Mouse (Mus musculus) limb, embryonic 11.5 days (tissue): ENCODE measurements around the gene Thrap3. TPM values are rescaled to one million over a fixed set of nuclear protein-coding genes. Genes with fewer than 3 reads are reported as not detected.
A peak's percentile ranks its signal among the peaks of the same experiment; 100 is the strongest.

ENCODE experiments used
- ATAC-seq: fragments of 200-750 bp; cut with Nextera tagmentation; 2 replicates; pipeline ENCODE4 v1.8.0; 2017; ENCODE audit warnings: low read depth; ENCODE audit not compliant: insufficient number of reproducible peaks, low FRiP score, low TSS enrichment
- DNase-seq: peaks from one replicate; pipeline ENCODE4 v3.0.0-alpha.2; 2015; ENCODE audit warnings: low spot score
- H3K27ac ChIP-seq: fragments of 300-500 bp; sonication (generic); replicated peaks from 2 replicates; pipeline ENCODE4 v1.5.1; 2014; ENCODE audit warnings: low read depth, mild to moderate bottlenecking, low read length
- H3K27me3 ChIP-seq: fragments of 300-500 bp; sonication (generic); 2 replicates; pipeline ENCODE4 v1.6.1; 2014; ENCODE audit warnings: mild to moderate bottlenecking, low read length, mixed read lengths; ENCODE audit not compliant: control insufficient read depth, insufficient read depth
- H3K36me3 ChIP-seq: fragments of 300-500 bp; sonication (generic); 2 replicates; pipeline ENCODE4 v1.6.1; 2014; ENCODE audit warnings: mild to moderate bottlenecking, low read length, moderate library complexity, mixed read lengths; ENCODE audit not compliant: control insufficient read depth, insufficient read depth
- H3K4me1 ChIP-seq: fragments of 300-500 bp; sonication (generic); 2 replicates; pipeline ENCODE4 v1.6.1; 2014; ENCODE audit warnings: low read length, mixed read lengths; ENCODE audit not compliant: control insufficient read depth, insufficient read depth
- H3K4me2 ChIP-seq: fragments of 300-500 bp; sonication (generic); 2 replicates; pipeline ENCODE4 v1.6.1; 2014; ENCODE audit warnings: low read depth, mild to moderate bottlenecking, moderate library complexity; ENCODE audit not compliant: severe bottlenecking
- H3K4me3 ChIP-seq: fragments of 300-500 bp; sonication (generic); 2 replicates; pipeline ENCODE4 v1.5.1; 2014; ENCODE audit warnings: low read depth, low read length
- H3K9ac ChIP-seq: fragments of 300-500 bp; sonication (generic); 2 replicates; pipeline ENCODE4 v1.6.1; 2014; ENCODE audit warnings: mild to moderate bottlenecking, low read length
- H3K9me3 ChIP-seq: fragments of 300-500 bp; sonication (generic); 2 replicates; pipeline ENCODE4 v1.6.1; 2016; ENCODE audit warnings: low read length; ENCODE audit not compliant: control insufficient read depth
- WGBS: fragments of 180-500 bp; shearing (Covaris S2); extraction: QIAGEN DNeasy Blood & Tissue Kit; methylation state at CpG from one replicate; pipeline ENCODE4 v1.1.7; 2014; 5-methylcytosine and 5-hydroxymethylcytosine counted together
- polyA plus RNA-seq: library from polyadenylated mRNA; unstranded; fragments of >200 nt; fragmentation: Nextera tagmentation; extraction: Ambion mirVana; gene quantifications from 2 replicates; pipeline ENCODE4 v1.2.1, GENCODE M21; 2014

Thrap3 gene
- polyA plus RNA-seq: 247 and 264 TPM in 2 replicates

- Histone ChIP-seq H3K4me2 (peak within 1 kb of the TSS; percentile 72), H3K4me1 (peaks cover 16% of the 10 kb centered on the region), H3K27ac (peak within 1 kb of the TSS; percentile 94), H3K9ac (peak within 1 kb of the TSS; percentile 92), H3K36me3 (no peaks in the 10 kb centered on the region), H3K9me3 (no peaks in the 10 kb centered on the region), H3K27me3 (no peaks in the 10 kb centered on the region), H3K4me3 (peak within 1 kb of the TSS; percentile 56)
- under 1% methylated on average over 75 of the region's 75 CpGs for WGBS
- ATAC-seq (peak; percentile 98), DNase-seq (peak; percentile 98)
Measured at GRCm38 (mm10) chr4:126202303-126203181, at the start of gene Thrap3. TSS of gene Thrap3 (minus strand) at chr4:126202760.

GRCm38 (mm10) chr4:126251655-126252254 is 49.2 kb upstream of the Thrap3 start:
- Histone ChIP-seq H3K27ac (no peak overlapping the region), H3K36me3 (no peaks in the 10 kb centered on the region), H3K9ac (no peak overlapping the region), H3K4me2 (no peak overlapping the region), H3K4me1 (peaks cover 23% of the 10 kb centered on the region), H3K27me3 (no peaks in the 10 kb centered on the region), H3K4me3 (no peak overlapping the region), H3K9me3 (no peaks in the 10 kb centered on the region)
- 68% methylated on average over 11 of the region's 11 CpGs for WGBS
- DNase-seq: no peak
- ATAC-seq: no peak

- no peaks in the 10 kb centered on the region for H3K36me3 ChIP-seq
- 54% methylated on average over 4 of the region's 4 CpGs for WGBS
- peaks cover 23% of the 10 kb centered on the region for H3K4me1 ChIP-seq
- no peak overlapping the region for H3K27ac ChIP-seq
- H3K4me2 ChIP-seq: no peak overlapping the region
- ATAC-seq (no peak), DNase-seq (no peak)
- H3K9ac ChIP-seq: no peak overlapping the region
- no peak overlapping the region for H3K4me3 ChIP-seq
- H3K27me3 ChIP-seq: no peaks in the 10 kb centered on the region
- no peaks in the 10 kb centered on the region for H3K9me3 ChIP-seq
Measured at GRCm38 (mm10) chr4:126250659-126251058, 48.1 kb upstream of the Thrap3 start.

- Histone ChIP-seq H3K9me3 (no peaks in the 10 kb centered on the region), H3K27me3 (no peaks in the 10 kb centered on the region), H3K4me1 (peaks cover 11% of the 10 kb centered on the region), H3K4me2 (no peak overlapping the region), H3K9ac (no peak overlapping the region), H3K4me3 (no peak overlapping the region), H3K36me3 (no peaks in the 10 kb centered on the region), H3K27ac (no peak overlapping the region)
- ATAC-seq (no peak), DNase-seq (no peak)
- 37% methylated on average over 11 of the region's 11 CpGs for WGBS
Measured at GRCm38 (mm10) chr4:126248261-126248868, 45.8 kb upstream of the Thrap3 start.

- H3K36me3 ChIP-seq: peaks cover 7% of the 10 kb centered on the region; the same call in 1 of the 2 replicates
- WGBS: 84% methylated on average over 13 of the region's 13 CpGs
Measured at GRCm38 (mm10) chr4:126246202-126246889, 43.8 kb upstream of the Thrap3 start.

GRCm38 (mm10) chr4:126242510-126242909 is 40.0 kb upstream of the Thrap3 start:
- ATAC-seq (no peak), DNase-seq (no peak)
- Histone ChIP-seq H3K4me1 (no peaks in the 10 kb centered on the region), H3K9me3 (no peaks in the 10 kb centered on the region), H3K4me3 (no peak overlapping the region), H3K4me2 (no peak overlapping the region), H3K9ac (no peak overlapping the region), H3K27me3 (no peaks in the 10 kb centered on the region), H3K27ac (no peak overlapping the region), H3K36me3 (peaks cover 9% of the 10 kb centered on the region; the same call in 1 of the 2 replicates)
- 91% methylated on average over 6 of the region's 6 CpGs for WGBS

More at GRCm38 (mm10) chr4:126246202-126246889, 43.8 kb upstream of the Thrap3 start:
- no peak overlapping the region for H3K4me2 ChIP-seq
- DNase-seq (no peak), ATAC-seq (no peak)
- no peak overlapping the region for H3K9ac ChIP-seq
- H3K9me3 ChIP-seq: no peaks in the 10 kb centered on the region
- H3K4me1 ChIP-seq: peaks cover 2% of the 10 kb centered on the region; the same call in 1 of the 2 replicates
- no peak overlapping the region for H3K4me3 ChIP-seq
- H3K27ac ChIP-seq: no peak overlapping the region
- no peaks in the 10 kb centered on the region for H3K27me3 ChIP-seq

- Histone ChIP-seq H3K27me3 (no peaks in the 10 kb centered on the region), H3K4me2 (no peak overlapping the region), H3K4me1 (no peaks in the 10 kb centered on the region), H3K9me3 (no peaks in the 10 kb centered on the region), H3K9ac (no peak overlapping the region), H3K36me3 (peaks cover 11% of the 10 kb centered on the region; the same call in 1 of the 2 replicates), H3K4me3 (no peak overlapping the region), H3K27ac (no peak overlapping the region)
- WGBS: 50% methylated on average over 9 of the region's 9 CpGs
- ATAC-seq (no peak), DNase-seq (no peak)
Measured at GRCm38 (mm10) chr4:126241956-126242355, 39.4 kb upstream of the Thrap3 start.
